Mouse (Mus musculus): ENCODE measurements at regions not wholly inside any gene's neighbourhood (a gene's known extent, or its start where the extent isn't known, plus 50 kb on each side); places are given as distances from the start of the nearest gene placed in this dataset.

DNA sequence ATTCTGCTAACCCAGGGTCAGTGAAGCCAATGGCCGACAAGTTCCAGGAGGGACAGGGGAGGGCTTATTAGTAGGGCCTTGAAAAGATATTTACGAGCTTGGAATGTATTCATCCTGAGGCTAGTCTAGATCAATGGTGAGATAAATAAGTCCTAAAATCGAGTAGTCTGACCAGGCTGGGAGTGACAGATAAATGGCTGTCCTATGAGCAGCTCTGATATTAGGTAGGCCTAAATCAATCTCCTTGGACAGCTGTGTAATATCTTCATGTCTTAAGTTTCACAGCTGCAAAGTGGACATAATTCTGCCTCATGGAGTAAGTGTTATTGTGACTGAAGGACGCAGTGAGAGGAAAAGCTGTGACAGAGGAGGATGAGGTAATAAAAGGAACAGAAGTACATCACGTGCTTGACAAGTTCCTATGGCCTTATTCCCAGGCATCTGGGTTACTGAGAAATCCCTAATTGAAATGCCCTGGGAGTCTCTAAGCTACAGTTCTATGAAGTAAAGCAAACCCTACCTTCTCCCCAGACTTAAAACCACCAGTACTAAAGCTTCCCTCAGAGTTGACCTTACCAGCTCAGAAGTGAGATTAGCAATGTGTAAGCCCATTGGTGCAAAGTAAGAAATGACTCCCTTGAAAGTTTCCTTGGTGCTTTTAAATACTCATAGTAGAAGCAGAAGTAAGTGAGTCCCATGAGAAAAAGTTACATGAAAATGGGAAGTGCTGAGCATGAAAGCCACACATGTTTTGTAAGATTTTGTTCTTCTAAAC lies 123.3 kb upstream of the Itga4 start:
- no peak for TF ChIP-seq CTCF (IDR thresholded peaks at IDR 0.05; ENCODE audit: low read depth)
- TF ChIP-seq EP300 (IDR thresholded peaks at IDR 0.05; ENCODE audit: low read depth) = peak; percentile 77

Measured in liver, embryonic 14.5 days (tissue).